Mouse (Mus musculus): ENCODE results near the gene Ndst2.

GRCm38 (mm10) chr14:20724043-20724442 lies 10.3 kb downstream of the Ndst2 start:
- TF ChIP-seq CTCF (IDR thresholded peaks at IDR 0.05; ENCODE audit: borderline replicate concordance, insufficient read depth, low read depth, low read length) (peak; percentile 76), POLR2A (IDR thresholded peaks at IDR 0.05; ENCODE audit: borderline replicate concordance, insufficient read depth, low read length) (no peak)

Measured in cerebellum, adult 2 months (tissue).